Mouse (Mus musculus) testis, postnatal 14 days (tissue): Measurements from ENCODE around the gene Trip4.
"Not testable (repeated sequence)": the region's sequence is repeated elsewhere in the genome, so short reads cannot be mapped to it uniquely, and the experiment has no call there.

Experiments used
- DNase-seq: peaks from one replicate; pipeline ENCODE4 v3.0.0; 2021; ENCODE audit warnings: low spot score

The Trip4 gene

DNA sequence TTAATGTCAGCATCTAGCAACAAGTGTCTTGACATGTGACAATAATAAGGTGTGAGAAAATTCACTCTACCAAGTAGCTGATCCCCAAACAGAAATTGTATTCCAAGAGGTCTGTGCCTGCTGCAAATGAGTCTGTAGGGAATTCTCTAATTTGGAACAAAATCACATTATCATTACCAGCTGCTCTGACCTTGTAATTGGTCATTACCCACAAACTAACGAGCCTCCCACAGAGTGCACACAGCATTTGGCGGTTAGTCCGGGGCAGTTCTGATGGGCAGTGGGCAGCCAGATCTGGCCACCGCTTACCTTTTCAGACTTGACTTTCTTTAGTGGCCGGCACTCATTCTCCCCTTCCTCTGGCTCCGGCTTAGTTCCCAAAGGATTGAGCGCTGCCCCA lies 114.3 kb downstream of the Trip4 start:
- DNase-seq: no peak

DNA sequence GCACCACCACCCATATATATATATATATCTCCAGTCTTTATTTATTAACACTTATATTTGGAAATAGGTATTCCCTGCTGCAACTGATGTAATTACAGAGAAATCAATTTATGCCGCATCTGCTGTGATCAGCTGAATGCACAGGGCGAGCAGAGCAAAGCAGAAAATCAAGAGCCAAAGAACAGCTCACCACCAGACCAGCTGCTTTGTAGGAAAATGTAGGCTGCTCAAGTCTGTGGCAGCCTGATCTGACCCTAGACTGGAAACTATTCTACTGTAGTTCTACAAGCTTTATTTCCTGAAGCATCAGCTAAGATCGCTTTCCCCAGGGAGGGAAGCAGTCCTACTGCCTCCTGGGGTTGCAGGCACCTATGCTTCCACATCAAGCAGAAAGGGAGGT lies 115.1 kb downstream of the Trip4 start:
- DNase-seq: no peak

- DNase-seq: no peak
These were observed 115.5 kb downstream of the Trip4 start for GRCm38 (mm10) chr9:65793086-65793485.

GRCm38 (mm10) chr9:65791846-65792245 lies 116.7 kb downstream of the Trip4 start:
- no peak for DNase-seq

GRCm38 (mm10) chr9:65791106-65791505 lies 117.5 kb downstream of the Trip4 start:
- DNase-seq: no peak

GRCm38 (mm10) chr9:65789788-65790187 lies 118.8 kb downstream of the Trip4 start:
- no peak for DNase-seq

- DNase-seq: no peak
These were observed 120.0 kb downstream of the Trip4 start for GRCm38 (mm10) chr9:65788556-65788955.

DNA sequence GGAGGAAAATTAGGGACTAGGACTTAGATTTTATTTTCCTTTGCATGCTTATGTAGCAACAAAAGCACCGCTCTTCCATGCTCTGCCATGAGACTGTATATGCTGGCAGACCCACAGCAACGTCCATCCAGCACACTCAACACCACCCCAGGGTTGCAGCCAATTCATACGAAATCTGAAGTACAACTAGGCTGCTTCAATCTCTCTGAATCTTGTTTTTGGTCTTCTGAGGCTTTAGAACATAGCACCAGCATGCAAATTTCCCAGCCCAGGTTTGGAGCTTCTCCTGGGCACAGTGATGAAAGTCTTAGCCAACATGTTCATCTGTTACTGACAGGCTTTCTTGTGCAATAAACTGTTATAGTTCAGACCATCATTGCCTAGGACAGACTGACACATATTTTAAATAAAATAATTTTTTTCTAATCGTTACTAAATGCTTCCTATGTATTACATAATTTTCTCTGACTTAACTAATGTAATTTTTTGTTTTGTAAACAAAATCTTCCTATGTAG lies 120.7 kb downstream of the Trip4 start:
- DNase-seq: no peak

GRCm38 (mm10) chr9:65786885-65787787 lies 121.5 kb downstream of the Trip4 start:
- DNase-seq: peak; percentile 64

DNA sequence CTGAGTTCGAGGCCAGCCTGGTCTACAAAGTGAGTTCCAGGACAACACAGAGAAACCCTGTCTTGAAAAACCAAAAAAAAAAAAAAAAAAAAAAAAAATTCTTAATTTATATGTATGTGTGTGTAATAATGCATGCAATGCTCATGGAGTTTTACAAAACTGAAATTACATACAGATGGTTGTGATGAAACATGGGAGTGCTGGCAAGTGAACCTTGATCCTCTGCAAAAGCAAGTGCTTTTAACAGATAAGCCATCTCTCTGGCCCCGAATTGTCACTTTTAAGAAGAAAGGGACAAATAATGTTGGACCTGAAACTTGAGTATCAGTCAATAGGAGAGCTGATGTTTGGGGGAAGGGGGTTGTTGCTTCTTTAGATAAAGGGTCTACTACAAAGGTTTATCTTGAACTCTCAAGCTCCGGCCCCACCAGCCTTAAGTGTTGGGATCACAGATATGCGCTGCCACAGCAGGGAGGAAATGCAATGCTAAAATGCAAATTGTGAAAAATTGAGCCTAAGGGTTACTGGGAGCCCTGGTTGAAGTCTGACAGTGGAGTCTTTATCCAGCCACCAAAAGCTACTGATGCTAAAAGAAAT lies 122.7 kb downstream of the Trip4 start:
- DNase-seq: no peak

GRCm38 (mm10) chr9:65779619-65780018 lies 129.0 kb downstream of the Trip4 start:
- DNase-seq: not testable (repeated sequence)
